Mouse (Mus musculus) layer of hippocampus, postnatal 36 days (tissue): ENCODE data around the gene Hcrtr2. TPM values are rescaled to one million over a fixed set of nuclear protein-coding genes. Genes with fewer than 3 reads are reported as not detected.
A peak's percentile ranks its signal among the peaks of the same experiment; 100 is the strongest.

Experiments used
- DNase-seq, 2 experiments: peaks; one replicate each; pipeline ENCODE4 v3.0.0; 2022
- total RNA-seq, 2 experiments: library from RNA; stranded (reverse); gene quantifications; 2 replicates each; pipeline ENCODE4 v1.2.3; 2021

Gene Hcrtr2
- 1 to 10 TPM; 3.5 TPM for total RNA-seq

GRCm38 (mm10) chr9:76323756-76324155, at the start of gene Hcrtr2:
TSS of gene Hcrtr2 (minus strand) at chr9:76323856.
- DNase-seq: no peak

DNA sequence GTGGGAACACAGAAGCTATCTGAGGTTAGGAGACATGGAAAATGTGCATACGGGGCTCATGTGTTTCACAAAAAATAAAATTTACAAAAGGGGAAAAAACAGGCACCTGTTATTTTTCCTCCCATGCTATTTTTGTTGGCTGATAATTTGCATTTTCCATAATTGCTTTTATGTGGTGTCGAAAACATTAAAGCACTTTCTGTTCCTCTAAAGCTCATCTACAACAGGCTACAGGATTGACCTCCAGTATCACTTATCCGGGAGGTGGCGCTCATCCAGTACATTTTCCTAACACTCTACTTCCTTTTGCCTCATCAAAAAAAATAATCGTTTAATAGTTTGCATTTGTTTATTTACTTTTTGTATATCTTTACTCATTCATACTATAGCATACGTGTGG, 41.2 kb upstream of the Hcrtr2 start:
- DNase-seq: no peak

DNA sequence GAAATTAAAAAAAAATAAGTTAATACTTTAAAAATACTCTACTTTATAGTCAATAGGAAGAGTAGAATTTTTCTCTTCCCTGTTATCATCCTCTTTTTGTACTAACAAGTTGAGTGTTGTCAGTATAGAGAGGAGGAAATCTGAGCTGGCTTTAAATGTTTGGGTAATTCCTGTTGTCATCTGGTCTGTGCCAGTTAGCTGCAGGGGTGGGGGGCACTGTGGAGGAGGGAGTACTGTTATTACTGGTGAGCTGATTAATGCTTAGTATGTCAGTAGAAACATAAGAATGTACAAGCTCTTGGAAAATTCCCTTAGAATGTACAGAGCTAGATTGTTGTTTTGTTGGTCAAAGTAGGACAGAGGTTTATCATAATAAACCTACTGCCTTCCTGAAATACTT, 36.7 kb upstream of the Hcrtr2 start:
- DNase-seq: no peak

GRCm38 (mm10) chr9:76352346-76352745, 28.7 kb upstream of the Hcrtr2 start:
- DNase-seq: no peak

DNA sequence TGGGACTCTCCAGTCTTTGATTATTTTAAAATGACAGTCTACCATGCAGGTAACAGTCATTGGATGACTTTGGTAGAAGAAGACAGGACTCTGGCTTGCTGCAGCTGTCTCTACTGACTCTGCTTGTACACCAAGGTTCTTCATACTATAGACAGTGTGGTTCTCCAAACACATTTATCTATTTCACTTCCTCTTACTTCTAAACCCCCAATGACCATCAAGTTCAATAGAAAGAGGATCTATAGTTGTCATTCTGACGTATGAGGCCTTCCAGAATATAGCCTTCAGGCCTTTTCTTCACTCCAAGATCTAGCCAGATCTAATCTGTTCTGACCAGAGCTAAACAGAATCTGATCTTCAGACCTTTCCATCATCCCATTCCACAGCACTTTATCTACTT, 23.6 kb upstream of the Hcrtr2 start:
- no peak for DNase-seq

DNA sequence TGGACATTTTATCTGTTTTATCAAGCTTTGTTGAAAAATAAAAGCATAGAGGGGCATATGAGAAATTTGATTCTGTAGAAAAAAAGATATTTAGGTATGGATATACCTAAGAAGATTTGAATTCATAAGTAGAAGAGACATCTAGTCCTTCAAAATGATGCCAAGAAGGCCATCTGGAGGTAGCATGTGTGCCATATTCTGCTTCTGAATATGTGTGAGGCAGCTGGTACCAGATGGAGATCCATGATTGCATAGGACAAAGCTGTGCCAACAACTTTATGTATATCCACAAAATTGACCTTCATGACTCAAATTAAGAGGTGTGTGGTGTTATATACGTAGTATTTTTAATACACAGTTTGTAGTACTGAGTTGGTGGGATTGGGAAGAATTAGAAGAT, 7.4 kb upstream of the Hcrtr2 start:
- peak in 1 of 2 experiments; percentile 5 for DNase-seq

- peak; percentile 15 to 34 for DNase-seq
Observed at GRCm38 (mm10) chr9:76323186-76323701, 412 bp downstream of the Hcrtr2 start.

DNA sequence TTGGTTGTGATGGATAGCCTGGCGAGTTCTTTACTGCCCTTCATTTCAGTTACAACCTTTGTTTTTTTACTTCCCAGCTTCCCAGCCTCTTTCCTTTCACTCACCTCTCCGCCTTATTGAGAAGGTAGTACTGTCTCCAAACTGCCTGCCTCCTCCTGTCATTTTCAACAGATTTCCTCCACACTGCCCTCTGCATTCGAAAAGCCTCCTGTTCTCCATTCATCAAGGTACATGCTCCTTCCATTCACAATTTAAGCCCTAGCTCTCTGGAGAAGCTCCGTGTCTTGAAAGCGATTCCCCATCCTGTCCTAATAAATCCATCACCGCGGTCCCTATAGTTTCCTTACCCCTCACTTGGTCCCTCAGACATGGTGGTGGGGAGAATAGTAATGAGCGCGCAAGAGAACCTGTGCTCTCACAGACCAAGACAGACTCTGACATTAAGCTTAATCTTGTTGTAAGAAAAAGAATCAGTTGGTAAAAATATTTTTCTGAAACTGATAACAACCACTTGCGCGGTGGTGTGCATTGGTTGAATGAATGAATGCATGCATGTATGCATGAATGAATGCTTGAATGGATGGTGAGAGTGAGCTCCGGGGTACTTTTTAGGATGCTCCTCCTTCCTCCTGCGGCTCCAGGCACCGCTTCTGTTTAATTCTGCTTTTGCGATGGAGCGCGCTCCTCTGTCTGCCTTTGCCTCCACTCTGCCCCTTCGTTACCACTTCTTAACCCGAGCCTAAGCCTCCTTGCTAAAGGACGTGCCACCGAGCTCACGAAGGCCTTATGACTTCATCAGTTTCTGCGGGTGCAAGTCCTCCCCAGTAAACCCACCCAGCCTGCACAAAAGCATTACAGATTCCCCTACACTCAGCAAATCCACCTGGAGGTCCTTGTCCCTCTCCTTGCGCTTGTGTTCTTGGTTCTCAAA, 1.3 kb downstream of the Hcrtr2 start:
- DNase-seq: peak in 1 of 2 experiments; percentile 18

- DNase-seq: no peak
Observed at GRCm38 (mm10) chr9:76321589-76321988, 2.1 kb downstream of the Hcrtr2 start.

DNA sequence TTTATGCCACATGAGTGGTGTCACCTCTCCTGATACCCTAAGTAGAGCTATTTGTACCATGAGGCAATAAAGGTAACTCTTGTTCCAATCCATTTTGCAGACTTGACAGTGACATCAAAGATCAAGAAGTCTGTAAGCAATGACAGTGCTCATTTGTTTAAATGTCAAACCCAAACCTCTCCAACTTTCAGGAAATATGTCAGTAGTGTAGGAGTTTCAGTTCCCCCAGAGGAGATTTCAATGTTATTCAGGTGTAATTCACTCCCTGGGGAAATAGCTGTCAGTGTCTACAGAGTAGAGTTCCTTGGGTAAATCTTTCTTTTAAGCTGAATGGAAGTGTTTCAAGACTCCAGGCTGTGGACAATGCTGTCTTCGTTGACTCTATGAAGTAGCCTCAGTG, 2.9 kb downstream of the Hcrtr2 start:
- DNase-seq: no peak

- DNase-seq: no peak
Observed at GRCm38 (mm10) chr9:76318302-76318701, 5.4 kb downstream of the Hcrtr2 start.

DNA sequence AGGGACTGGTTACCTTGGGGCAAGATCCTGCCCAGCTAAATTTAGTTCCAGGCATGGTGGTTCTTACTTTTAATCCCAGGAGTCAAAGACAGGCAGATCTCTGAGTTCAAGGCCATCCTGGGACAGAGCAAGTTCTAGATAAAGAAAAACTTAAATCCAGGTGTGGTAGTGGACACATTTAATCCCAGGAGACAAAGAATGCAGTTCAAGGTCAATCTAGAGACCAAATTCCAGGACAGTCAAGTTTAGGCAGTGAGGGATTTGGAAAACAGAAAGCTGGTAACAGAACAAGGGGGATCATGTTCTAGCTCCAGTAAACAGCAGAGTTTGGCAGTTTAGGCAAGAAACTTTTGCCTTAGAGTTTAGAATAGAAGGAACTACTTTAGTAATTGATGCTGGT, 8.6 kb downstream of the Hcrtr2 start:
- no peak for DNase-seq

DNA sequence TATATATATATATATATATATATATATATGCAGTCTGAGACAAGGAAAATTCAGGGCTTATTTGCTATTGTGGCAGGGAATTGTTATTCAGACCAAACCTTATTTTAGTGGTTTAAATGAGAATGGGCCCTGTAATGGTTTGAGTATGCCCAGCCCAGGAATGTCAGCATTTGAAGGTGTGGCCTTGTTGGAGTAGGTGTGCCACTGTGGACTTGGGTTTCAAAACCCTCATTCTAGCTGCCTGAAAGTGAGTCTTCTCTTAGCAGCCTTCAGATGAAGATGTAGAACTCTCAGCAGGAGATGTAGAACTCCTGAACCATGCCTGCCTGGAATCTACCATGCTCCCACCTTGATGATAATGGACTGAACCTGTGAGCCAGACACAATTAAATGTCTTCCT, 9.7 kb downstream of the Hcrtr2 start:
- no peak for DNase-seq

GRCm38 (mm10) chr9:76312221-76312620, 11.4 kb downstream of the Hcrtr2 start:
- DNase-seq: no peak

GRCm38 (mm10) chr9:76291384-76291783, 32.3 kb downstream of the Hcrtr2 start:
- no peak for DNase-seq

GRCm38 (mm10) chr9:76270886-76271285, 52.8 kb downstream of the Hcrtr2 start:
- no peak for DNase-seq

DNA sequence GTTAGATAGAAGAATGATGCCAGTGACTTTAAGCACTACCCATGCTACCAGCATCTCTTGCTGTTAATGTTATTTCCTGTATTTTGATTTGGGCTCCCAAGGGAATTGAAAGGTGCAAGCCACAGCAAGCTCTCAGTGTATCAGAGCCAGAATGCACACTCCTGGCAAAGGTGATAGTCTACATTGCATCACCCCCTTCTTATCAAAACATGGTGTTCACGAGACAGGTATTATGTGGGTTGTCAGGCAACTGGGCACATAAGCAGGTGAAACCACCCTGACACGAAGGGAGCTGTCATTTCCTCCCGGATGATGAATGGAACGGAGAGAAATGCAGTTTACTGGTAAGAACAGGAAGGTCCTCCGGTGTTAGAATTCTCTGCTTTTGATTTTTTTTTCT, 65.9 kb downstream of the Hcrtr2 start:
- DNase-seq: no peak

DNA sequence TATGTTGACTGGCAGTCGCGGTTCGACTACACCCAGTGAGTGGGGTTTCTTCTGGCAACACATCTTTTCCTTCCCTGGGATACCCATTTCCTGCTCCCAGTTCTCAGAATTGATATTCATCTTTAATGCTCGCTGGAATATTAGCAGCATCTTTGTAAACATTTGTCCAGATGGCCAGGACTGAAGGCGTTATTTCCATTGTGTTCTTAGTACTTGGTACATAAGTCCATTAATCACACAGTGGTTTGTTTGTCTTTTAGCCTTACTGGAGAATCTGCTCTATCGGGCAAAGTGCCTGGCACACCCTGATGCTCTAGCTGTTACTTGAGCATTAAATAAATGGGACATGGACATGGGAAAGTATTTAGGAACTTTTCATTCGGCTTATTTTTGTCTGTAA, 71.1 kb downstream of the Hcrtr2 start:
- DNase-seq: no peak

GRCm38 (mm10) chr9:76252109-76252508, 71.5 kb downstream of the Hcrtr2 start:
- no peak for DNase-seq

- DNase-seq: no peak
Observed at GRCm38 (mm10) chr9:76242322-76242721, 81.3 kb downstream of the Hcrtr2 start.

DNA sequence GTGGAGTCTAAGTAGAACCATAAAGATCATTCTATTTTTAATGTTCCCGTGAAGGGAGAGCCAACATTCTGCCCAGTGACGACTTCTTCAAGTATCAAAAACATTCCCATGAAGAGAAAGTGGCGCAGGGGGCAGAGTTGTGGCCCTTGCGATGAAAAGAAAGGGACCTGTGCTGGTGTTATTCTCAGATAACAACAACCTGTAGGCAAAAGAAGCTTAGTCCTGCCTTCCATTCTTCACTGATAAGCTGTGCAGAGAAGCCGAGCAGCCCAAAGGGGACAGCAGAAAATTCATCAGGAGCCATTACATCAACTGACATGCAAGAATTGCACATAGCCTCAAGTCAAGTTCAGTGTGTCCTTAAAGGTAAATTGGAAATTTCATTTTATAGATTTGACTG, 85.7 kb downstream of the Hcrtr2 start:
- DNase-seq: no peak

DNA sequence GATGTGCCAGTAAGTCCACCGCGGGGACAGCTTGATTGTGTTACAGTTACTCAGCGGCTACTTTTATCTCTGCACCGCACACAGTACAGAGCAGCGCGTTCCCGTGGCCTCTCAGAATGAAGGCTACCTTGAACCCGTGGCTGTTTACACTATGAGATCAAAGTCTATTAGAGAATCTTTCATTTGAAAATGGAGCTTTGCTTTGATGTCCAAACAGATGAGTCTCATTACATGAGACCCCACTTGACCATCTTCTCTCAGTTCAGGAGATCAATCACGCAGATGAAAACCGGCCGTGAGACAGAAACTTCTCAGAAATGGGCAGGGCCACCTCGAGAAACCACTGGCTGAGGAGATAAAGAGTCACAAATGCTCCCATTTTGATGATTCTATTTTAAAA, 86.4 kb downstream of the Hcrtr2 start:
- DNase-seq: no peak

DNA sequence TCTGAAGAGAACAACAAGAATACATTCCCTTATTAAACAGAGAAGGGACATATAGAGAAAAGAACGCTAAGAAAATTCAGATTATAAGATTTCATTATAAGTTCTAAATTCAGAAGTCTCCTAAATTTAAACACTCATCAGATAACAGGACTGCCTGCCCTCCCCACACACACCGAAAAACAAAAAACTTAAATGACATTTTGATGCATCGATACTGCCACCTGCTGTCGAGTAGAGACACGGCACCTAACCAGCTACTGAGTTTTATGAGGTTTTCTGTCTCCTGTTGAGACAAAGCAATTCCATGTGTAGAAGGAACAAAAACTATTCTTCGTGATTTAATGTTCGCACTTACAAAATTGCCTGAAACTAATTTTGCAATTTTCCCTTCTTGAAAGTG, 87.0 kb downstream of the Hcrtr2 start:
- DNase-seq: peak; percentile 54 to 62

DNA sequence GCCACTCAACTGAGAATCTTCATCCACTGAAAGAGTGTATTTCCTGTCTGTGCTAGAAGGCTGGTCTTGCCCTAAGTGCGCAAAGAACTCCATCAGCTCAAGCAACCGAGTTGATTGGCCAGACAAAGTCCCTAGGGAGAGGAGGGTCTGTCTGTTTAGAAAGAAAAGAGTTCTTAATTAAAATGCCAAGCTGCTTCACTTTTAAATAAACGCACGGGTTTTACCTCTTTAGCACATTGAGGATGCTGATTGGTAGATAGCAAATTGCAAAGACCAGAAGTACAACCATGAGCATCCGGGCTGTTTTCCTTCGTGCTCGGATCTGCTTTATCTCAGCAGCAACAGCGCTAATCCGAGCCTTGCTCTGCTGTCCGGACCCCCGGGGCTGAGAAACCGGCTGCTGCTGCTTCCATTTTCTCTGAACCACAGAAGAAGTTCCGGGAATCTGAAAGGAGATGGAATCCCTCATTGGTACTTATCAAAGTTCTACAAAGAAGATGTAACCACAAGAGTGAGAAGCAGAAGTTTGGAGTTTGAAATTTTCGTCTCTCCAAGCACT, 87.6 kb downstream of the Hcrtr2 start:
- DNase-seq: no peak
